Mouse (Mus musculus) neural tube, embryonic 12.5 days (tissue): Measurements from ENCODE around the gene Galnt14. TPM values are rescaled to one million over a fixed set of nuclear protein-coding genes. Genes with fewer than 3 reads are reported as not detected.

ENCODE experiments used
- ATAC-seq: fragments of 200-750 bp; cut with Nextera tagmentation; 2 replicates; pipeline ENCODE4 v1.8.0; 2017; ENCODE audit warnings: low read depth, mild to moderate bottlenecking, moderate TSS enrichment, moderate library complexity; ENCODE audit not compliant: low FRiP score
- H3K27ac ChIP-seq: fragments of 300-500 bp; sonication (generic); 2 replicates; pipeline ENCODE4 v1.5.1; 2016
- H3K27me3 ChIP-seq: fragments of 300-500 bp; sonication (generic); replicated peaks from 2 replicates; pipeline ENCODE4 v1.6.1; 2016; ENCODE audit warnings: mild to moderate bottlenecking
- H3K36me3 ChIP-seq: fragments of 300-500 bp; sonication (generic); 2 replicates; pipeline ENCODE4 v1.6.1; 2016; ENCODE audit warnings: mild to moderate bottlenecking
- H3K4me1 ChIP-seq: fragments of 300-500 bp; sonication (generic); 2 replicates; pipeline ENCODE4 v1.6.1; 2016
- H3K4me2 ChIP-seq: fragments of 300-500 bp; sonication (generic); replicated peaks from 2 replicates; pipeline ENCODE4 v1.6.1; 2016; ENCODE audit warnings: mild to moderate bottlenecking
- H3K4me3 ChIP-seq: fragments of 300-500 bp; sonication (generic); 2 replicates; pipeline ENCODE4 v1.5.1; 2016
- H3K9ac ChIP-seq: fragments of 300-500 bp; sonication (generic); 2 replicates; pipeline ENCODE4 v1.6.1; 2016; ENCODE audit warnings: mild to moderate bottlenecking
- H3K9me3 ChIP-seq: fragments of 300-500 bp; sonication (generic); 2 replicates; pipeline ENCODE4 v1.6.1; 2016; ENCODE audit warnings: mild to moderate bottlenecking
- WGBS: fragments of 180-500 bp; shearing (Covaris S2); methylation state at CpG from one replicate; pipeline ENCODE4 v1.1.7; 2016; 5-methylcytosine and 5-hydroxymethylcytosine counted together
- polyA plus RNA-seq: library from polyadenylated mRNA; unstranded; fragments of >200 nt; fragmentation: Nextera tagmentation; extraction: Ambion mirVana; gene quantifications from 2 replicates; pipeline ENCODE4 v1.2.1, GENCODE M21; 2016

The Galnt14 gene
- polyA plus RNA-seq, 1 experiment from 2014 or later = 14.5 TPM

DNA sequence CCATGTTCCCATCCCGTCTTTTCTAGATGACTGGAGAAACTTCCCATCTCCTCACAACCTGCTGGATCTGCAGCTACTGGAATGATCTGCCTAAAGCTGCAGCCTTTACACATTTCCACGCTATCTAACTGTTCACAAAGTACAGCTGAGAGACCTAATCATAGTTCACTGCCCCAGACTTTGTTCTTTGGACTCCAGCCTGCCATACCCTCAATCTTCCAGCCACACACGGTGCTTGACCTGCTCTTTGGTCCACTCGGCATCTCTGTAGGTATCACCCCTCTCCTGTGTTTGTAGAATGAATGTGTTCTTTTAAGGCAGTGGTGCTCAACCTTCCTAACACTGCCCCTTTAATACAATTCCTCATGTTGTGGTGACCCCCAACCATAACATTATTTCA, 155.6 kb downstream of the Galnt14 start:
- H3K36me3 ChIP-seq = no peaks in the 10 kb centered on the region
- 83% methylated on average over 4 of the region's 4 CpGs for WGBS
- H3K27ac ChIP-seq = no peak overlapping the region
- ATAC-seq = no peak
- no peak overlapping the region for H3K4me2 ChIP-seq
- no peak overlapping the region for H3K9ac ChIP-seq
- no peak overlapping the region for H3K4me3 ChIP-seq
- H3K4me1 ChIP-seq = no peaks in the 10 kb centered on the region
- H3K9me3 ChIP-seq = no peaks in the 10 kb centered on the region
- H3K27me3 ChIP-seq = no peaks in the 10 kb centered on the region

DNA sequence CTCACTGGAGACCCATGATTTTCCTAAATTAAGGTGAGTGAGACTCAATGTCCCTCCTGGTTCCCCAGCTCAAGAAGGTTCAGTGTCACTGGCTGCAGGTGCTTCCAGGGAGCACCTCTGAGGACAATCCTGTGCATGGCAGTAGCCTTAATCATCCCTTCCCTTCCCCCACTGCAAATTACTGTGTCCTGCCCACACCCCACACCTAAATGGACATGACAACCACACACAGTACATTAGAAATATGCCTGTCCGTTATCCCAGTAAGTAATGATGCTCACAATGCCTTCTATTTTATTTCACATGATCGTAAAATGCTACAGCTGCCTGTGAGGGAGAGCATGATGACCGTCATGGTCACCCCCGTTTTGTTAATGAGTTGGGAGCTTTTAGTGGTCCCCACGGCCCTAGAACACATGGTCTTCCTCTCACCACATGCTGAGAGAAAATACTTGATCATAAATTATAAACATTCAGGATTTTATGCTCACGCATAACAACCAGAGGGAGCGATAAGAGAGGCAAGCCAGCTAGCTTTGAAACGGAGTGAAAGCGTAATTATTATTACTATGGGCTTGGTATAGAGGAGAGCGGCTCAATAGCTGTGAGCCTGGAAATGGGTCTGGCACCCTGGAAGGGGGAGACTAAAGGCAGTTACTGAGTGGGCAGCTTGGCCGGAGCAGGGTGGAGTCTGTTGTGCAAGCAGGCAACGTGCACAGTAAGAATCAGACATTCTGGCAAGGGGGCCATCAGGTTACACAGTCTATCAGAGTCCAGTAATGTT, 161.3 kb downstream of the Galnt14 start:
- ATAC-seq = peak; percentile 85

DNA sequence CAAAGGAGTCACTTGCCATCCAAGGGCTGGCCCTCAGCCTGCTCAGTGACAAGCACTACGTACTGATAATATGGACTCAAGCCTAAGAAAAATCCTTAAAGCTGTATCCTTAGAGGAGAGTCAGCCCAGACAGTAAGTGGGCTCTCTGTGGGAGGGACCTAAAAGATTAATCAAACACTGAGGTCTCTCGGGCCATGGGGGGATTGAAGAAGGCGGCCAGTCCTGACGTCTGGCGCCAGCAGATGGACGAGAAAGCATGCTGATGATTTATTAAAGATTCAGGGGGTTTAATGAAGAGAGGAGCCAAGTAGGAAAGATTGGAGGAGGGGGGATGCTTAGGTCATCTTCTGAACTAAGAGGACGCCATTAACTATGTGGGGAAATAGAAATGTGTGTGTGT, 162.1 kb downstream of the Galnt14 start:
- ATAC-seq = 0 out of 2 replicates have a peak, but pooled peaks have one; percentile 21

More for the DNA sequence above, 161.3 kb downstream of the Galnt14 start:
- H3K36me3 ChIP-seq = no peaks in the 10 kb centered on the region
- no peak overlapping the region for H3K9ac ChIP-seq
- peak overlapping the region; percentile 32 for H3K27ac ChIP-seq
- H3K4me2 ChIP-seq = no peak overlapping the region
- no peaks in the 10 kb centered on the region for H3K9me3 ChIP-seq
- H3K27me3 ChIP-seq = no peaks in the 10 kb centered on the region
- WGBS = 30% methylated on average over 12 of the region's 12 CpGs
- peaks cover 12% of the 10 kb centered on the region for H3K4me1 ChIP-seq
- no peak overlapping the region for H3K4me3 ChIP-seq

DNA sequence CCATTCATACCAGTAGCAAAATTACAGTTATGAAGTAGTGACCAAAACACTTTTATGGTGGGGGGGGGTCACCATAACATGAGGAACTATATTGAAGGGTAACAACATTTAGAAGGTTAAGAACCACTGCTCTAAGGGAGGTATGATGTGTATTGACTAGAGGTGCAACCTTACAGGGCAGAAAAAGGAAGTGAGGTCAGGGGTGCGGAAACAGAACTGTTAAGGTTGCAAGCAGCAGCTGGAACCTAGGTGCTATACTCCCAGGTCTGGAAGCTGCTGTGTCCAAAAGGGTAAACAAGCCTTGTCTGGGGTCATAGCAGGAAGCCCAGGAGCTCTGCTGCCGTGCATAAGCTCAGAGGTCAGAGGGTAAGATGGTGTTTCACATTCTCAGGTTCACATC, 162.8 kb downstream of the Galnt14 start:
- Histone ChIP-seq H3K9ac (no peak overlapping the region), H3K4me2 (no peak overlapping the region), H3K27ac (no peak overlapping the region), H3K4me3 (no peak overlapping the region), H3K9me3 (no peaks in the 10 kb centered on the region), H3K4me1 (peaks cover 12% of the 10 kb centered on the region), H3K36me3 (no peaks in the 10 kb centered on the region), H3K27me3 (no peaks in the 10 kb centered on the region)
- ATAC-seq = no peak
- WGBS = 74% methylated on average over 2 of the region's 2 CpGs

More for the DNA sequence above, 162.1 kb downstream of the Galnt14 start:
- Histone ChIP-seq H3K4me2 (no peak overlapping the region), H3K27me3 (no peaks in the 10 kb centered on the region), H3K27ac (peak overlapping the region; percentile 32), H3K9me3 (no peaks in the 10 kb centered on the region), H3K4me1 (peaks cover 12% of the 10 kb centered on the region), H3K4me3 (no peak overlapping the region), H3K36me3 (no peaks in the 10 kb centered on the region), H3K9ac (no peak overlapping the region)
- 36% methylated on average over 7 of the region's 7 CpGs for WGBS

DNA sequence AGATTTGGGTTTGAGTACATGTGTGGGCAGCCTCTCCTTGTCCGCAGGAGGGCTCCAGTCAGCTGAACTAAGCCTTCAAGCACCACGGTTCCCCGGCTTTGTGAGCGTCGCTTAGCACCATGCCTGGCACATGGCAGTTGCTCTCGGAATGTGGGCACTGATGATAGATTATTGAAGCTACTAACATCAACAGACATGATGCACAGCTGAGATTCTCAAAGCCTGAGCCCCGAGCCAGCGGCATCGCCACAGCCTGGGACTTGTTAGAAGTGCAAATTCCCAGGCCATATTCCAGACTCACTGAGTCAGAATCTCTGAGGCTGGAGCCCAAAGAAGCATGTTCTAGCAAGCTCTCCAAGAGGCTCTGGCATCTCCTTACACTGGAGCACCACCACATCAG, 168.3 kb downstream of the Galnt14 start:
- Histone ChIP-seq H3K4me2 (no peak overlapping the region), H3K27ac (no peak overlapping the region), H3K27me3 (no peaks in the 10 kb centered on the region), H3K4me1 (peaks cover 9% of the 10 kb centered on the region), H3K36me3 (no peaks in the 10 kb centered on the region), H3K9ac (no peak overlapping the region), H3K9me3 (no peaks in the 10 kb centered on the region), H3K4me3 (no peak overlapping the region)
- 81% methylated on average over 9 of the region's 9 CpGs for WGBS
- no peak for ATAC-seq

DNA sequence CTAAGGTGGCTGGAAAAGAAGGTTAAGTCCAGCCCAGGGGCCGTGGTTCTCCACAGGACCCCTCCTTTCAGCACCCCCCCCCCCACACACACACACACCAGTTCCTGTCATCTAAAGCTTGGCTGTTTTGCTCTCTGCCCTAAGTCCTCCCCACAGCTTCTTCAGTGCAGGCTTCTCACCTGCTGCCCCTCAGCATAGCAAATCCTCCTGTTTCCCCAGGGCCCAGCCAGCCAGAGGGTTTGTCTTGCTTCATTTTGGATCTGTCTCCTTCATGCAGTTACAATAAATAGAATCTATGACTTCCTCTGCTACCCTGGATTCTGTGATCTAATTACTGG, 169.1 kb downstream of the Galnt14 start:
- Histone ChIP-seq H3K27me3 (no peaks in the 10 kb centered on the region), H3K4me1 (peaks cover 9% of the 10 kb centered on the region), H3K36me3 (no peaks in the 10 kb centered on the region), H3K9ac (no peak overlapping the region), H3K4me3 (no peak overlapping the region), H3K4me2 (no peak overlapping the region), H3K9me3 (no peaks in the 10 kb centered on the region), H3K27ac (no peak overlapping the region)
- WGBS = 14% methylated on average over 1 of the region's 1 CpGs
- no peak for ATAC-seq

DNA sequence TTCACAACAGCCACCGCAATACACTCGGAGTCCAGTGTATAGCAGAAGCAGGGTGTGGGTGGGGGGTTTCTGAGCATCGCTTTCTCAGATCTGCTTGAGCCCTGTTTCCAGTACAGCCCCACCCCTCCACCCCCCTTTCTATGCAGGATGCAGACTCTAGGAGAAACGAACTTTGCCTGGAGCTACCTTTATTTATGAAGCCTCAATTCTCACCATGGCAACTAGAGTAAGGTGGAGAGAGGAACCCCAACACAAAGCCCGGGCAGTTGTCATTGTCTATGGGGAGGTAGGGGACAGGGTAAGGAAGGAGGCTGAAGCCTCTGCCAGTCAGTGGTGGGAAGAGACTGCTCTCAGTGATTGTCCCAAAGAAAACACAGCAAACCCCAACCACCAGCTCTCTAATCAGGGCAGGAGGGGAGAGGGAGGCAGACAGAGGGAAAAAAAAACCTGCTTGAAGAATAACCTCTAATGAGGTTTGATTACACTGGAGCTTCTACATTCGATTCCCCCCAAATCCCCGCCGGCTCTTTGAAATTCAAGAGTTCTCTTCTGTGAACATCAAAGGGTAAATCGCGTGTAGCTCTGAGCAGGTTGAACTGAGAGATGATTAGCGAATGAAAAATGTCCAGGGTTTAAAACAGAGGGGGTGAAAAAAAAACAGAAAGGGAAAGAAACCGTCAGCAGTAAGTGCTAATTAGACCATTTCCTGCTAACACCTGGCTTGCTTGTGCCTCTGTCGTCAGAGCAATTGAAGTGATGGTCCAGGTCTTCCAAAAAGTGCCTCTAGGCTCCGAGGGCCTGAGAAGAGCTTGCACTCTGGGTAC, 169.6 kb downstream of the Galnt14 start:
- no peaks in the 10 kb centered on the region for H3K9me3 ChIP-seq
- H3K36me3 ChIP-seq = no peaks in the 10 kb centered on the region
- H3K4me2 ChIP-seq = no peak overlapping the region
- ATAC-seq = peak; percentile 55
- no peak overlapping the region for H3K4me3 ChIP-seq
- WGBS = 27% methylated on average over 14 of the region's 14 CpGs
- H3K27me3 ChIP-seq = no peaks in the 10 kb centered on the region
- H3K27ac ChIP-seq = no peak overlapping the region
- peak overlapping the region; percentile 13; the same call in 1 of the 2 replicates for H3K9ac ChIP-seq
- peaks cover 9% of the 10 kb centered on the region for H3K4me1 ChIP-seq

DNA sequence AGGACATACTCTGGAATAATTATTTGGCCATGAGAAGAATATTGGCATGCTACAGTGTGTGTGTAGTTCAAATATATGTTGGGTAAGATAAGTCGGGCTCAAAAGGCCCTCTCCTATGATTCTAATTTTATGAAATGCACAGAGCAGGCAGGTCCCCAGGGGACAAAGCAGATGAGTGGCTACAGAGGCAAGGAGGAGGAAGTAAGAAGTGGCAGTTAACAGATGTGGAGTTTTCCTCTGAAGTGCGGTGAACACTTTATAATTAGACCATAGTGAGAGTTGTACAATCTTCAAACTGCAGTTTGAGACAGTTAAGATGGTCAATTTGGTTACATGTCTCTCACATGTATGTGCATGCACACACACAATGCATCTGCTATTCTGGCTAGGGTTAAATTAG, 178.4 kb downstream of the Galnt14 start:
- Histone ChIP-seq H3K4me2 (no peak overlapping the region), H3K4me1 (no peaks in the 10 kb centered on the region), H3K4me3 (no peak overlapping the region), H3K9me3 (no peaks in the 10 kb centered on the region), H3K9ac (no peak overlapping the region), H3K36me3 (no peaks in the 10 kb centered on the region), H3K27ac (no peak overlapping the region), H3K27me3 (no peaks in the 10 kb centered on the region)
- WGBS = 79% methylated on average over 2 of the region's 2 CpGs
- no peak for ATAC-seq

DNA sequence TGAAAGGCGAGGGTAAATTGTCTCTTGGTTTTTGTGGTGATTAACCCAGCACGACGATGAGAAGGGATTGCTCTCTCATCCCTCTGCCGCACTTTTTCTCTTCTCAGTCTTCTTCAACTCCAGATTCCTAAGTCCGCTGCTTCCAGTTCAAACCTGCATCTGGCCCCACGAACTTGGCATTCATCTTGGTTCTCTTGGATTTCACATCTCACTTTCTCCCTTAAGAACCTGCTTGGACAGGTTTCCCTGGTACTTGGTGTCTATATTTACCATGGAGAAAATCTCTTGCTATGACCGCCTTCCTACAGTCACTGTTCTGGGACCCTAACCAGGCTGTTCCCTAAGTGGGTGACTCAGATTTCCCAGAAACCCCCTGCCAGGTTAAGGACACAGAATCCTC, 188.1 kb downstream of the Galnt14 start:
- Histone ChIP-seq H3K9me3 (no peaks in the 10 kb centered on the region), H3K27ac (no peak overlapping the region), H3K9ac (no peak overlapping the region), H3K4me3 (no peak overlapping the region), H3K4me2 (no peak overlapping the region), H3K27me3 (no peaks in the 10 kb centered on the region), H3K36me3 (no peaks in the 10 kb centered on the region), H3K4me1 (no peaks in the 10 kb centered on the region)
- no peak for ATAC-seq
- WGBS = 85% methylated on average over 7 of the region's 7 CpGs

DNA sequence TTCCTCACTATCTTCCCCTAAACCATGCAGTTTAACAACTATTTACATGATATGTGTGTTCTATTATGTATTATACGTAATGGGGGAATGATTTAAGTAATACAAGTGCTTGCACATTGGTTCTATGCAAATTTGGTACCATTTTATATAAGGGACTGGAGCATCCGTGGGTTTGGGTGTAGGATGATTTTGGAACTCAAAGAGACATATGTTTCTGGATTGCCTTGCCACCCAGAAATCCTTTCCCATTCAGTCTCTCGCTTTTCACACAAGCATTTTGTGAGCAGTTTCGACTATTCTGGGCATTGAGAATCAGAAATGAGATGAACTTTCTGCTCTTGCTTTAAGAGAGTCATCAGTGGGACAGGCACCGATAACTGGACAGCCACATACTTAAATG, 190.9 kb downstream of the Galnt14 start:
- Histone ChIP-seq H3K4me2 (no peak overlapping the region), H3K9ac (no peak overlapping the region), H3K4me3 (no peak overlapping the region), H3K27me3 (no peaks in the 10 kb centered on the region), H3K9me3 (no peaks in the 10 kb centered on the region), H3K27ac (no peak overlapping the region), H3K4me1 (no peaks in the 10 kb centered on the region), H3K36me3 (no peaks in the 10 kb centered on the region)
- 83% methylated on average over 5 of the region's 5 CpGs for WGBS
- ATAC-seq = no peak

DNA sequence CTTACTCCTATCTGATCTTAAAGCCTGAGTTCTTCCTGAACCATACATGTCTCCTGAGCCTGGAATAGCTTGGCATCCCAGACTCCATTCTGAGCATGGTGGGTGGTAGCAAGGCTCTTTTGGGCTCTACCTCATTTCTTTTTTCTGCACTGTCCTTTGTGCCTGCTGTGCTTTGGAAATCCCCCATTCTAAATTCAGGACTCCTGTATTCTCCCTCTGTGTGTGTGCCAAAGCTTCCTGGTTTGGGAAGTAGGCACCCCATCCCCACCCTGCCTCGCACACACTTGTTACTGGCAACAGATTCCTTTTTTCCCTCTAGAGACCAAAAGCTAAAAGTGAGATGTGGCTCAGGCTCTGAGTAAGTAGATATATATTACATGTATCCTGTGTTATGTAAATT, 191.9 kb downstream of the Galnt14 start:
- Histone ChIP-seq H3K9ac (no peak overlapping the region), H3K4me3 (no peak overlapping the region), H3K27me3 (no peaks in the 10 kb centered on the region), H3K9me3 (no peaks in the 10 kb centered on the region), H3K4me2 (no peak overlapping the region), H3K27ac (no peak overlapping the region), H3K4me1 (no peaks in the 10 kb centered on the region), H3K36me3 (no peaks in the 10 kb centered on the region)
- WGBS = 77% methylated on average over 1 of the region's 1 CpGs
- no peak for ATAC-seq

DNA sequence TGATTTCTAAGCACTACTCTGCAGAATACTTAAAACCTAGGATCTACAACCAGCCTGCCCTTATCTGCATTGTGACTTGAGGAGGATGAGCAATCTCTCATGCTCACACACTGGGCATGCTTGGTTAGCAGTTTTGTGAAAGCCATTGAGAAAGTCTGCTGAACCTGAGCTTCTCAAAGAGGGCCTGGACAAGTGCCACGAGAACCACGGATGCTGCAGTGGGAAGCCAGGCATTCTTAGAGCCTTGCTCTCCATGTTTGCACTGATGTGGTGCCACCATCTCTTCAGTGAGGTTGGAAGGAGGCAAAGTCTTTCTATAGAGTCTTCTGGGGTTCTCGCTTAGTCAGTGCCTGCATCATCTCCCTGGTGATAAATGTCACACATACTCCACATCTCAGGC, 194.7 kb downstream of the Galnt14 start:
- Histone ChIP-seq H3K4me1 (no peaks in the 10 kb centered on the region), H3K36me3 (no peaks in the 10 kb centered on the region), H3K9me3 (no peaks in the 10 kb centered on the region), H3K27ac (no peak overlapping the region), H3K9ac (no peak overlapping the region), H3K4me3 (no peak overlapping the region), H3K27me3 (no peaks in the 10 kb centered on the region), H3K4me2 (no peak overlapping the region)
- WGBS = 88% methylated on average over 3 of the region's 3 CpGs
- ATAC-seq = no peak
